Mouse (Mus musculus): ENCODE data around the gene Sntg2.

The Sntg2 gene

DNA sequence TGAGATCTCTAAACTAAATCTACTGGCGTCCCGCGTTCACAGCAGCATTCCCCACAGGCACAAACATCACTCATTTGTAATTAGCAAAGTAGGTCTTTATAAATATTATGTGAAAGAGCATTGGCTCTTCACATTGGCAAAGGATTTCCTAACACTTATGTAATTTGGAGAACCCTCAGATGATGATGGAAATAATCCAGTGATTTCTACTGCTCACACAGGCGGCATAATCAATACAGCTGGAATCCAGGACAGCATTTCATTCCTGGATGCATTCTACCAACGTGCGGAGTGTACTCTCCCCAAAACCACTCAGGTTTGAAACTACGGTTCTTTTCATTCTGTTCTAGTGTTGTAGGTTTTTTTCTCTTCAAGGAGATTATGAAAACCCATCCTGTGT, 172.6 kb downstream of the Sntg2 start:
- no peak for DNase-seq

DNA sequence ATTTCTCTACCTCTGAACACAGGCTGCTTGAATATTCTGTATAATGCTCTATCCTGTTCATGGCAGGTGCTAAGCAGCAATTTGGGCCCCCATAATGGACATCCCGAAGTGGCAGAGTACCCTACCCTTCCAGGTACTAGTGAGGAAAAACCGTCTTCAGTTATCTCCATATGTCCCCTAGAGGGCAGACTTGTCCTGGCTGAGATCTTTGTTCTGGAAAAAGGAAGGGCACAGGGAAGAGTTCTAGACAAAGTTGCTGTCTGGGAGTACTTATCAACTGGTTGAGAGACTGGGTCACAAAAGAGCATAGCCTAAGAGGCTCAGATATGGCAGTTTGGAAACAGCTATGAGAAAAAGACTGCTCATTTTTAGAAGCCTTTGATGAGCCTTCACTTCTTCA, 173.4 kb downstream of the Sntg2 start:
- no peak for DNase-seq

DNA sequence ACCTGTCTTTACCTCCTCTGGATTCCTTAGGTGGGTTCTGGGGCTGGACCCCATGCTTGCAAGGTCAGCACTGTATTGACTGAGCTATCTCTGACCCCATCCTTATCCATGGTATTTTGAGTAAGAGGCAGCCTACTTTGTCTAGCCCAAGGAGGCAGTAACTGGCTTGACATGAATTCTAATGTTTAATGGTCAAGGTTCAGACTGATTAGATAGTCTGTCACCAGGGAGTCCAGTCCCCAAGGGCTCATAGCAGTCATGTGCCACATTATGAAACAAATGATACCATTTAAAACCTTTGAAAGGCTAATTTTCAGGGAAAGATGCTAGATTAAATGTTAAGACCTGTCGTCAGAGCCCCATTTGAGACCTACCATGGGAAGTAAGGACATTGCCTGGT, 174.9 kb downstream of the Sntg2 start:
- no peak for DNase-seq

DNA sequence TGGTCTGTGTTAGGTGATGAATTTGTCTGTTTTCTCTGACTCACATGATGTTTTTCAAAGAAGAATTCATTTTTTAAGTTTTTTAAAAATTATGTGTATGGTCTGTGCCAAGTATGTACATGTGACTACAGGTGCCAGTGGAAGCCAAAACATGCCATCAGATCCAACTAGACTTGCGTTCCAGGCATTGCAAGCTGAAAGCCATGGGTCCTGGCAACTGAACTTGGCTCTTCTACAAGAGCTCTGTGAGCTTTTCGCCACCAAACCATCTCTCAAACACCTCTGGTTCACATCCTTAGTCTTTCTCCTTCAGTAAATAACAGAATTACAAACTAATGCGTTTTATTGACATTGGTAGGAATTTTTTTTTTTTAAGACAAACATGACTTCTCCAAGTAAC, 191.5 kb downstream of the Sntg2 start:
- DNase-seq, result no peak

DNA sequence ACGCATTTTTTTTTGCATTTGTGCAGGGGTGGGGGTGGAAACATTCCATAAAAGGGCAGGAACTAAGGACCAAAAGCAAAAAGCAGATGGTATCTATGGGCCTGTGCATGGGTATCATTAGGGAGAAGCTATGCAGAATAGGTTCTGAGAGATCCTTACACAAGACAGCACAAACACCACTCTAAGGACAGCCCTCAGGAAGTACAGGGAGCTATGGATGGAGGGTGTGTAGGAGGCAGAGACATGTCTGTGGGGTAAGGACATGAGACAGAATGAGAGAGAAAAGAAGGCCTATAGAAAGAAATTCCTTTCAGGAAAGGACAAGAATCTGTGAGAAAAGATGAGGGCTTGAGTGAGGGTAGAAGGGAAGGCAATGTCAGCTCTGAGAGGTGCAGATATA, 193.6 kb downstream of the Sntg2 start:
- no peak for DNase-seq

DNA sequence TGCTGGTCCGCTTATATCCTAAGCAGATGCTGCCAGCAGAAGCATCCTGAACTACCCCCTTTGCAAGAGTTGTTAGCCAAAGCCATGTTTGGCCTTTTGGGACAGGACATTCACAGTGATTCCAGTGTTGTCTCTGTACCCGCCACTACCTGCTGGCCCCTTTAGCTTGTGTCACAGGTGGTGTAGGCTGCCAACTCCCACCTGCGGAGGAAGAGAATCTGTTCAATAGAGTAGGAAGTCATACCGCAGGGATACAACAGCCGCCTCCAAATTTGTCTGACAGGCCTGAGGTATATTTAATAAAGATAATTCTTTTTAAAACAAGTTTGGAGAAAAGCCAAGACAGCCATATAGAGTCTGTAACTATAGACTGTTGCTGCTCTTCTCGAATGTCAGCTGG, 195.2 kb downstream of the Sntg2 start:
- DNase-seq, result no peak

DNA sequence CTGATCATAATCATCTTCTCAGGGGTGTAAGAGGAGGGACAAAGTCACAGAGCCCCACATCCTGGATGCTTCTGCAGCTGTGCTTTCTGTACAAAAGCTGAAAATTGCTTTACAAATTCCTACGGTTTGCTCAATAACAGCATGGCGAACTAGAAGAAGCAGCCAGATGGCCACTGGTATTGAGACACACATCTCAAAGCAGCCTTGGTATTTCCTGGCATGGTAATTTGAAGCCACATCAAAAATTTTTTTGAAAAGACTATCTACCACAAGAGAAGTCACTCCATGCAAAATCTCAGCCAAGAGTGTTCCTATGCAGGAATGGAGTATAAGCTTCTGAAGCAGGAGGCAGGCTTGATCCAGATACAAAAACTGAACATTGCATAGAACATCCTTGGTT, 195.6 kb downstream of the Sntg2 start:
- no peak for DNase-seq

DNA sequence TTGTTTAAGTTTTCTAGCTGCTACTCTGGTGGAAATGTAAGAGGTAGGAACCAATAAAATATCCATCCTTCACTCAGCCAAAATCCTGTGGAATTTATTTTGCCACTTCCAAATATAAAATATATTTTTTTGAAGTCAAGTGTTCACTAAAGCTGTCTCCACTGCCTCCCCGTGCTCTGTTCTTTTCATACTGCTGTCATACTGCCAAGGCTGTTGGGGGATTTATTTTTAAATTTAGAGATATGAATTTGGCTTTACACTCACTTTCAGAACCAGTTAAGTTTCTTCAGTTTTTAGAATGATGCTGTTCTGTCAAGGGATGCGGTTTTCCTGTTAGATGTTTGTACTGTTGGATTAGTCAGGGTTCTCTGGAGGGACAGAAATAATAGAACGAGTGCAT, 204.7 kb downstream of the Sntg2 start:
- DNase-seq, result no peak

DNA sequence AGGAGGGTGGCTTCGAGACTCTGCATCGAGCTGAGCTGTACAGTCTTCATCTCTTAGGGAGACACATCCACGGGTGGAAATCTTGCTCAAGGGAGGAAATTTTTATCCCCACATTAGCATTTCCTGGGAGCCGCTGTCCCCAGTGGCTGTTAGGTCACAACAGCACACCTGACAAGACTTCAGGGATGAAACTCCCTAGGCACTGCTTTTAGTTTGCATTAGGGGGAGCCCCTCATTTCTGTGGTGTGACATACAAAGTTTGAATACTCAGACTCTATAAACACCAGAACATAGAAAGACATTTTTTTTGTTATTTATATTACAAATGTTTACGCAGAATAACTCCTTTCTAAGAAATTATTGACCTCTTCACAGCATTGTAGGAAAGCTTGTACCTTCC, 208.6 kb downstream of the Sntg2 start:
- DNase-seq, result no peak

DNA sequence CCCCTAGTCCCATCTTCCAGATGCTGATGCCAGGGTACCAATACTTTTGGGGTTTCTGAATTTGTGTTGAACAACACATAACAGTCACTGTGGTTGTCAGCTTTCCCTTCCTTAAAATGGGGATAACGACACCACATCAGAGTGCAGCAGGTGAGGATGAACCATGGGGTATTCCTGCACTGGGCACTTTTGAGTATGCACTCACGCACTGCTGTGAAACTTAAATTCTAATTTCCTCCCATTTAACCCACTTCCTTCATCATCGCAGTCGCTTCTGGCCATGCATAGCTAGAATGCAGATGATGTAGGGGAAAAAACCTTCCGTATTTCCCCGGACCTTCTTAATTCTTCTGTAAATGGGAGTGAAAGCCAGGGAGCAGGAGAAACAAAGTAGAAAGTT, 209.2 kb downstream of the Sntg2 start:
- DNase-seq, result no peak

DNA sequence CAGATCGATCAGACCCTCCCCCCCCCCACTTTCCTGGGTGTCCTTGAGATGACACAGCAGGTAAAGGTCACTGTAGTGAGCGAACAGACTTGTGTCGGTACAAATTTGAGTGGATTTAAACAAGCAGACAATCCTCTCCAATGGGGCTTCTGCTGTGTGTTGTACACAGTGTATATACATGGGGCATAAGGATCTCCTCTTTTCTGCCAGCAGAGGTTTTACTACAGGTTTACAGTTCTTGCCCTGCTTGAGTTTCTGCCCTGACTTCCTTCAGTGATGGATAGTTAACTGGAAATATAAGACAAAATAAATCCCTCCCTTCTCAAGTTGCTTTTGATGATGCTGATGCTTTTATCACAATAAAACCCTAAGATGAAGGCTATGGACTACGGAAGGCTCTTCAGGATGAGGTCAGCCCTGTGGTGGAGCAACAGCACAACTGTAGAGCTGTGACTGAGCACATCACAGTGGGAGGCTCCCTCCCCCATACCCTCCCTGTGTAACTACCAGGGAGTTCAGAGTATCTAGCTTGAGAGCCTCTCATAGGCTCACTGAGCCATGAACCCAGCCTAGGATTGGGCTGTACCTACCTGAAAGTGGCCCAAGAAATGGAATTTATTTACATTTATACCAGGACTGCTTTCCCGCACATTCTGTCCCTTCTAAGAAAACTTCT, 211.3 kb downstream of the Sntg2 start:
- no peak for DNase-seq

DNA sequence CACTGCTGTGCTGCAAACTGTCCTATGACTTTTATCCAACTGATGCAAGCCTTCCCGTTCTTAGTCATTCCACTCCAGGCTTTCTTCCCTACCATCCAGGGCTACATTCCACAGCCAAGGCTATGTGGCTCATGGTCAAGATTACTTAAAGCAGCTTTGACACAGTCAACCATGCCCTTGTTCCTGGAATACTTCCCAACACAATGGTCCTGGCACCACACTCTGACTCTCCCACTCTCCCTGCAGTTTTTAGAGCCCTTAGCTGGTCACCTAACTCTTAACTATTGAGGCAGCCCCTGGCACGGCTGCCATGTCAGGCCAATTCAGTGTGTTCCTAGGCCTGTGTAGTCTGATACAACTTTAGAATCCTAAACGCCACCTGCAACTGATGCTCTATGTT, 212.7 kb downstream of the Sntg2 start:
- DNase-seq, result no peak

DNA sequence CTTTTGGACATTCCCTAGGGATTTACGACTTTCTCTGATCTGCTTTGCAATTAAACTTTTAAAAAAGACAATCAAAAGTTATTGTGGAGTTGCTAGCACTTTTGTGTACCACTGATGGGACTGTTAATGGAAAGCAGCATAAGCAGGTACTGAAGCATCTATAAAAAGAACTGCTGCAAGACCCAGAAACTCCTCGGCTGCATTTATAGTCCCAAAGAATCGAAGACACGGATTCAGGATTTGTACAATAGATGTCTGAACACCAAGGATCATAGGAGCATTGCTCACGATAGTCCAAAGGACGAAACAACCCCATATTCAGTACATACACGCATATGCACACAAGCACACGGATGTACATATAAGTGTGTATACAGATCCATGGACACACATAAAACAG, 213.4 kb downstream of the Sntg2 start:
- DNase-seq, result no peak

DNA sequence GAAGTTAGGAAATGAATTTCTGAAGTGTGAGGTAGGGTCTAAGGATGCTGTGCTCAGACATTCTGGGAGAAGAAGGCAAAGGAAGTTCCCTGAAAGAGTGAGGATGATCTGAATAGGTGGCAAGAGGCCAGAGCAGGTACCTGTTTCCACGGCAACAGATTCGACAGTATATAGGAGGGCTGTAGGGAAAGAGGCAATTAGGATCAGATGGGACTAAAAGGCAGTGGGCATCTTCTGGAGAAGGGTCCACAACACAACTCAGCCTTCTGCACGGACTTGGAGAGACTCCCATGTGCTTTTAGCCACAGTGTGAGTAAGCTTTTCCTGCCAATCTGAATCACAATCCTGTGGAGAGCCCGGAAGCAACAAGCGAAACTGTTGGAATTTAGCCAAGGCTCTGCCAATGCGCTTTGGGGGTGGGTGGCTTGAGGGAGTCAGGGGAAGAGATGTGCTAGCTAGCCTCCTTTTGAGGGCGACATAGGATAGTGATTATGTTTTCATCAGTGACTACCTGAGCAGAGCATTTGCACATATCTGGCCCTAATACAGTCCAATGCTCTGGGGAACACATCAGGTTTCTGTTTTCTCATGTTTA, 219.0 kb downstream of the Sntg2 start:
- DNase-seq, result no peak

DNA sequence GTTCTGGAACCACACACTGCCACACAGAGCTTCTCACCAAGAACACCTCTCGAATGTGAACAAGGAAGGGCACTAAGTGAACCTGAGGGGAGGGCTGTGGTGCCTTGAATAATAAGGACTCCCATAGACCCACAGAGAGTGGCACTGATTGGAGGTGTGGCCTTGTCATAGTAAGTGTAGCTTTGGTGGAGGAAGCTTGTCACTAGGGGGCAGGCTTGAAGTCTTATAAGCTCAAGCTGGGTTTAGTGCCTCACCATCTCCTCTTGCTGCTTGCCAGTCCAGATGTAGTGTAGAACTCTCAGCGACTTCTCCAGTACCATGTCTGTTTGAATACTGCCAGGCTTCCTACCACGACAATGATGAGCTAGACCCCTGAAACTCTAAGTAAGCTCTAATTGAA, 231.1 kb downstream of the Sntg2 start:
- DNase-seq, result no peak

DNA sequence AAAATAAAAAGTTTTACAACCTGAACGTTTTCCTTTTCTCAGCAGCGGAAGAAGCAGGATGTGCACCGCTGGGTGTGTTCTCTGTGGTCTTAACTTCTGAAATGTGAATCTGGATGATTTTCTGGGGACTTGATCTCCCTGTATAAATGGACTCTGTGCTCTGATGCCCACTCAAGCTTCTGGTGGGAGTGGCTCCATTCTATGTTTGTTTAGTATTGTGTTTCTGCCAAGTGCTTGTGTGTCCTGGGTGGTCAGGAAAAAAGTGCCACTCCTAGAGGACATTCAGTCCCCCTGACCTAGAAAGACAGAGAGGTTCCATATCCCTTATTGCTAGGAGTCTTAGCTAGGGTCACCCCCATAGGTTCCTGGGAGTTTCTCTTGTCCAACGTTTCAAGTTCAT, 240.7 kb downstream of the Sntg2 start, which contains the start of gene Tpo:
TSS of gene Tpo (minus strand) at position 101 of the 400 bp plus-strand sequence.
- DNase-seq, result no peak

DNA sequence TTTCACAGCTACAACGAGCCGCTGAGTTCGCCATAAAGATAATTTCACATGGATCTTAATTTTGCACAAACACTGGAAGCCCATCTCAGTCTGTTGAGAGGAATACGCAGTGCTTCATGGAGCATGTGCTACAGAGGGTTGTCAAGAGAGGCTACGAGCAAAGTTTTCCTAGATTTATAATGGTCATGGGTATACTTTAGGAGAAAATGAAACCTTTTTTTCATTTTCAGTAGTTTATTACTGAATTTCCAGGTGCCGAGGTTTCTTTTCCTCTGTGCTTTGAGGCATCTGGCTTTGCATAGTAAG, 243.8 kb downstream of the Sntg2 start:
- DNase-seq, result no peak

DNA sequence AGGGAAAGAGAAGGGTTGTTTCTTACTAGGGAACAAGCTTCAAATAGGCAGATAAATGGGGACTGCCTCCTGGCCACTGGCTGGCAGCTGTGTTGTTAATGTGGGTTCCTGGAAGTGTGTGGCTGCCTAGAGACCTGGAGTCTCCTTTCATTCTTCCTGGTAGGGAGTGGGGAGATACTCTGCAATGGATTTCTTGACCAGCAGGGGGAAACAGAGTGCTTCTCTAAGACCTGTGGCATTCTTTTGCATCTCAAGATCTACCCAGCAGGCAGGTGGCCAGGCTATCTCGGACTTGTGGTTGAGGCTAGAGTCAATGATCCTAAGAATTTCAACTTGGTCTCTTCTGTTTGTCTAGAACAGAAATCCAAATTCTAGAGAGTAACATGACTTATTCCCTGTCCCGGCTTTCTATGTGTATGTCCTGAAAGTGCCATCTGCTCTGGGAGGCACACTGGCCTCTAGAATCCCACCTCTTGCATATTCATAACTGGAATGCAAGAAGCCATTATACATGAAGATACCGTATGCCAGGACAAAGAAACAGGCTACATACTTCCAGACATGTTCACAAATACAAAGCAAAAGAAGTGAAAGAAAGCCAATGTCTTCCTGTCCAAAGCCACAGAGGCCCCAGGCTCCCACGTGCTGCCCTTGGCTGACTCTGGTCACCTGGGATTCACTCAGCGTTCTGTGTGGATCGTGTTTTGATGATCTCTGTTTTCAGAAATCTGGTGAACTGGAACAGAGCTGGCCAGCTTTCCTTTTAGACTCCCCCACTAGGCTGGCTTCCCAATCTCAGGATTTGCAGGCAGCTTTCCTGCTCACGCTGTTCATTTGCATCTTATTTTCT, 244.4 kb downstream of the Sntg2 start:
- no peak for DNase-seq
